Mouse (Mus musculus): Measurements from ENCODE around the gene Prr15. TPM values are rescaled to one million over a fixed set of nuclear protein-coding genes. Genes with fewer than 3 reads are reported as not detected.

Prr15 gene
- total RNA-seq, 2 experiments from 2014 or later: 3.6 to 4.5 TPM

Other genes with a start within 250 kb of the Prr15 start
- gene Wipf3, start 103.8 kb downstream of the Prr15 start, total RNA-seq (2021): 10 to 100 TPM; 12.9 to 16.4 TPM
- gene Scrn1, start 240.7 kb downstream of the Prr15 start, total RNA-seq (2021): 1 to 10 TPM; 8.3 to 9.3 TPM